Mouse (Mus musculus) liver, adult 2 months (tissue): ENCODE data around the gene Tor2a.

ENCODE experiments used
- CTCF ChIP-seq: fragments of 200-500 bp; IDR thresholded peaks from 2 replicates; pipeline ENCODE4 v1.5.1; 2011; ENCODE audit warnings: low read depth, low read length, control low read depth
- POLR2A ChIP-seq: fragments of 200-500 bp; IDR thresholded peaks from 2 replicates; pipeline ENCODE4 v1.6.1; 2011; ENCODE audit warnings: low read length, control low read depth; ENCODE audit not compliant: insufficient read depth; ENCODE audit errors: extremely low read depth

GRCm38 (mm10) chr2:32742173-32742531 lies 14.9 kb upstream of the Tor2a start:
- TF ChIP-seq POLR2A (no peak), CTCF (no peak)
